In the genomic region with DNA sequence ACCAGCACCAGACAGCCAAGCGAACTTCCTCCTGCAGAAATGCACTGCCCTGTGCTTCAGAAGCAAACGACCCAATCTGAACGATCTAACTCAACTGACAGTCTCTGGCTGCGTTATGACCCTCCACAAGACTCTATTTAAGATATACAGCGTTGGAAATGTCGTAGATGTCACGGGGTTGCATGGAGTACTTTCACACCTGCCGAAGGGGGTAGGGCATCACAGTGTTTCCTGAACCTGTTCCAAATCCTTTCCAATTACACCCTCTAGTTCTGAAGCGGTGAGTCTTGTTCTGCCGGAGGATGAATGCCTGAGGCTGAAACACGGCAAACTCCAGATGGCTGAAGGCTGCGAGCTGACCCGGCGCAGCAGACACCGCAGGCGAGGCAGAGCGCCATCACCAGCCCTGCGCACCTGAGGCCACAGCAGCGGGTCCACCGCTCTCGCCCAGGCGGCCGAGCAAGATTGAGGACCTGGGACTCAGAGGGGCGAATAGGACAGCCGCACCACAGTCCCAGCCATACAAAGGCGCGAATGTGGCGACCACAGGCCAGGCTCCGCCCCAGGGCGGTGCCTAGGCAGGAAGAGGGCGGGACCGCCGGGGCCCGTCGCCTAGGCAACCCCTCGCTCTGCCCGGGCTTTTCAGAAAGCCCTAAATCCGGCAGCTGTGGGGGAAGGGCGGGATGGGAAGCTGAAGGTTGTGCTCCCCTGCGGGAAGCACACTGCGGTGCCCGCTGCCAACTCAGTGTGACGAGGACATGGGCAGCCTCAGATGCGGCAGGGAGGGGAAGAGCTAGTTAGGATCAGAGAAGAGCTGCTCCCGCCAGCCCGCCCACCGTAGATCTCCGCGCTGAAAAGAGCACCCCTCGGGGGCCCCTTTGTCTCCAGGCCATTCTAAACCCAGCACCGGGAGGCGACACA, we compare ENCODE assay signal across 1 mouse cellular context.
A peak's percentile ranks its signal among the peaks of the same experiment; 100 is the strongest.
TF ChIP-seq lines count a peak whose summit lies in the region.

A gene (plus strand): TSS at position 773 of the 921 bp plus-strand sequence.

TF ChIP-seq in CH12.LX, 34 proteins besides CTCF, POLR2A, EP300 and RAD21 (continued from another document):
- peak; percentile 59; the same call in 1 of the 2 replicates for TF ChIP-seq MAX (IDR thresholded peaks at IDR 0.05; ENCODE audit: low read length)
- peak; percentile 90 for TF ChIP-seq TCF12 (IDR thresholded peaks at IDR 0.05; ENCODE audit: low read depth, low read length)
- no peak for TF ChIP-seq GABPA (IDR thresholded peaks at IDR 0.05; ENCODE audit: insufficient replicate concordance, low read depth, low read length)
- no peak for TF ChIP-seq PAX5 (IDR thresholded peaks at IDR 0.05; ENCODE audit: low read length)
- TF ChIP-seq POLR2AphosphoS2 (IDR thresholded peaks at IDR 0.05; ENCODE audit: low read depth, low read length): peak; percentile 78; the same call in 1 of the 2 replicates
- TF ChIP-seq MAZ (IDR thresholded peaks at IDR 0.05; ENCODE audit: low read depth, low read length): no peak
- TF ChIP-seq KAT2A (IDR thresholded peaks at IDR 0.05; ENCODE audit: insufficient replicate concordance, low read length): 0 out of 2 replicates have a peak, but pooled peaks have one; percentile 28
- TF ChIP-seq ELF1 (IDR thresholded peaks at IDR 0.05; ENCODE audit: low read depth, low read length): peak; percentile 83
- peak; percentile 93 for TF ChIP-seq NELFE (IDR thresholded peaks at IDR 0.05; ENCODE audit: low read depth, low read length)
- peak; percentile 89; the same call in 1 of the 2 replicates for TF ChIP-seq E2F4 (IDR thresholded peaks at IDR 0.05; ENCODE audit: insufficient replicate concordance, low read depth, low read length)
- TF ChIP-seq MXI1 (IDR thresholded peaks at IDR 0.05; ENCODE audit: low read depth, low read length): peak; percentile 91
- peak; percentile 34; the same call in 1 of the 2 replicates for TF ChIP-seq ETS1 (conservative IDR thresholded peaks at IDR 0.05; ENCODE audit: low read depth, low read length)
- peak; percentile 97 for TF ChIP-seq ZMIZ1 (IDR thresholded peaks at IDR 0.05; ENCODE audit: low read depth, low read length)
- no peak for TF ChIP-seq USF1 (IDR thresholded peaks at IDR 0.05; ENCODE audit: low read depth, low read length)
- TF ChIP-seq UBTF (IDR thresholded peaks at IDR 0.05; ENCODE audit: low read depth, low read length): 0 out of 2 replicates have a peak, but pooled peaks have one; percentile 68
- TF ChIP-seq MYC (IDR thresholded peaks at IDR 0.05; ENCODE audit: low read depth, low read length): 0 out of 2 replicates have a peak, but pooled peaks have one; percentile 37
- TF ChIP-seq SMC3 (IDR thresholded peaks at IDR 0.05; ENCODE audit: low read depth, low read length): 0 out of 2 replicates have a peak, but pooled peaks have one; percentile 1
- TF ChIP-seq RCOR1 (conservative IDR thresholded peaks at IDR 0.05; ENCODE audit: low read depth, low read length): no peak
- TF ChIP-seq USF2 (conservative IDR thresholded peaks at IDR 0.05; ENCODE audit: low read depth, low read length): no peak
- 0 out of 2 replicates have a peak, but pooled peaks have one; percentile 26 for TF ChIP-seq CHD1 (IDR thresholded peaks at IDR 0.05; ENCODE audit: low read depth, low read length)
- no peak for TF ChIP-seq JUND (conservative IDR thresholded peaks at IDR 0.05; ENCODE audit: low read depth, low read length)
- peak; percentile 38 for TF ChIP-seq SIN3A (IDR thresholded peaks at IDR 0.05; ENCODE audit: low read length)
- TF ChIP-seq CHD2 (IDR thresholded peaks at IDR 0.05; ENCODE audit: low read length): peak; percentile 76
- TF ChIP-seq MAFK (IDR thresholded peaks at IDR 0.05; ENCODE audit: insufficient replicate concordance, low read length): no peak
- peak; percentile 82 for TF ChIP-seq TBP (conservative IDR thresholded peaks at IDR 0.05; ENCODE audit: low read depth, low read length)
- TF ChIP-seq NRF1 (IDR thresholded peaks at IDR 0.05; ENCODE audit: low read depth, low read length): 0 out of 2 replicates have a peak, but pooled peaks have one; percentile 46
TF ChIP-seq in CH12.LX: peak in this region for 19.
